In genomic region chr10:93907376-93907775, GRCm38 (mm10) we compare ENCODE assay signal across 23 mouse cellular contexts. TPM values are rescaled to one million over a fixed set of nuclear protein-coding genes. Genes with fewer than 3 reads are reported as not detected.
DNase-seq lines count a peak whose midpoint lies in the region; ATAC-seq lines count a peak whose summit lies in the region.
"Had no signal": no experiment of that assay in that cellular context is flagged by ENCODE, and none has a peak within 500 bp of the region (broad histone marks: within the 10 kb centered on the region; RNA-seq: fewer than 3 reads in every experiment).

No protein-coding gene starts in this region.

- H3K27ac ChIP-seq in embryonic facial prominence, embryonic 11.5 days (replicated peaks; ENCODE audit: low read depth, low read length), result no peak overlapping the region
- H3K27ac ChIP-seq in limb, embryonic 10.5 days, result peak overlapping the region; percentile 51; the same call in 1 of the 2 replicates
- H3K27ac ChIP-seq: forebrain, embryonic 15.5 days; heart, adult 2 months; hindbrain, embryonic 13.5 days; liver, embryonic 15.5 days; lung, embryonic 15.5 days; midbrain, embryonic 13.5 days; stomach, postnatal 0 days had no signal

- no peaks in the 10 kb centered on the region for H3K9me3 ChIP-seq in embryonic facial prominence, embryonic 11.5 days (replicated peaks; ENCODE audit: control insufficient read depth, low read length)
- H3K9me3 ChIP-seq in limb, embryonic 10.5 days (replicated peaks), result no peaks in the 10 kb centered on the region
- H3K9me3 ChIP-seq: forebrain, embryonic 15.5 days; hindbrain, embryonic 13.5 days; liver, embryonic 15.5 days; lung, embryonic 15.5 days; midbrain, embryonic 13.5 days had no signal

- no peak overlapping the region for H3K4me3 ChIP-seq in embryonic facial prominence, embryonic 11.5 days (ENCODE audit: low read depth, low read length)
- H3K4me3 ChIP-seq in limb, embryonic 10.5 days, result no peak overlapping the region
- H3K4me3 ChIP-seq: forebrain, embryonic 15.5 days; heart, adult 2 months; hindbrain, embryonic 13.5 days; liver, embryonic 15.5 days; lung, embryonic 15.5 days; megakaryocyte, embryonic 14.5 days; midbrain, embryonic 13.5 days had no signal

- DNase-seq in kidney, adult 18-20 months, result peak; percentile 27
- DNase-seq in kidney, adult 9 months, result no peak
- peak; percentile 29 for DNase-seq in embryo, embryonic 11 days
- DNase-seq in embryonic facial prominence, embryonic 11.5 days (ENCODE audit: low spot score), result peak; percentile 56
- DNase-seq in limb, embryonic 10.5 days (ENCODE audit: low spot score), result peak; percentile 47
- DNase-seq in right cerebral cortex, postnatal 14 days, result no peak
- DNase-seq in gastrocnemius, postnatal 10 days, result no peak
- DNase-seq: adrenal gland, postnatal 10 days; cerebellum, adult 18-20 months; cerebellum, postnatal 36 days; gastrocnemius, postnatal 25 days; heart, adult 2 months; layer of hippocampus, adult 9-11 months; liver; lung, postnatal 36 days had no signal

- no peak for ATAC-seq in embryonic facial prominence, embryonic 11.5 days (replicated peaks; ENCODE audit: insufficient number of reproducible peaks, low FRiP score, low TSS enrichment, low read depth)
- ATAC-seq: forebrain, embryonic 15.5 days; inflammation-experienced regulatory T-cells, adult 6 months; midbrain, embryonic 13.5 days had no signal

- H3K4me2 ChIP-seq in embryonic facial prominence, embryonic 11.5 days (ENCODE audit: low read depth, low read length), result no peak overlapping the region
- H3K4me2 ChIP-seq: forebrain, embryonic 15.5 days; hindbrain, embryonic 13.5 days; liver, embryonic 15.5 days; lung, embryonic 15.5 days; midbrain, embryonic 13.5 days had no signal

- no peaks in the 10 kb centered on the region for H3K36me3 ChIP-seq in embryonic facial prominence, embryonic 11.5 days (replicated peaks; ENCODE audit: control insufficient read depth, insufficient read depth, low read depth, low read length)
- H3K36me3 ChIP-seq in limb, embryonic 10.5 days, result no peaks in the 10 kb centered on the region
- H3K36me3 ChIP-seq: forebrain, embryonic 15.5 days; hindbrain, embryonic 13.5 days; liver, embryonic 15.5 days; lung, embryonic 15.5 days; midbrain, embryonic 13.5 days had no signal

- 20% methylated on average over 10 of the region's 10 CpGs for WGBS in embryonic facial prominence, embryonic 11.5 days
- WGBS in limb, embryonic 10.5 days, result 48% methylated on average over 10 of the region's 10 CpGs

- no peak overlapping the region for H3K9ac ChIP-seq in embryonic facial prominence, embryonic 11.5 days (replicated peaks; ENCODE audit: low read length)
- H3K9ac ChIP-seq: forebrain, embryonic 15.5 days; hindbrain, embryonic 13.5 days; liver, embryonic 15.5 days; lung, embryonic 15.5 days; midbrain, embryonic 13.5 days had no signal

- no peaks in the 10 kb centered on the region for H3K4me1 ChIP-seq in embryonic facial prominence, embryonic 11.5 days (ENCODE audit: control insufficient read depth, insufficient read depth, low read length)
- H3K4me1 ChIP-seq in limb, embryonic 10.5 days, result peaks cover 35% of the 10 kb centered on the region
- H3K4me1 ChIP-seq: forebrain, embryonic 15.5 days; hindbrain, embryonic 13.5 days; lung, embryonic 15.5 days; midbrain, embryonic 13.5 days had no signal

- no peaks in the 10 kb centered on the region for H3K27me3 ChIP-seq in embryonic facial prominence, embryonic 11.5 days (ENCODE audit: control insufficient read depth, insufficient read depth, low read length)
- H3K27me3 ChIP-seq in limb, embryonic 10.5 days (ENCODE audit: low read depth, poor library complexity, severe bottlenecking), result no peaks in the 10 kb centered on the region
- H3K27me3 ChIP-seq: forebrain, embryonic 15.5 days; hindbrain, embryonic 13.5 days; lung, embryonic 15.5 days; megakaryocyte, embryonic 14.5 days; midbrain, embryonic 13.5 days had no signal

RNA-seq across cellular contexts. Expression of gene Metap2, which starts 10.5 kb away (rescaled TPM):
- 243 and 272 TPM in 2 replicates for polyA plus RNA-seq in embryonic facial prominence, embryonic 11.5 days (2014; fragmentation: Nextera tagmentation; extraction: Ambion mirVana)
- 221 and 241 TPM in 2 replicates for polyA plus RNA-seq in limb, embryonic 10.5 days (2016; fragmentation: Nextera tagmentation; extraction: Ambion mirVana)
- 100 to 1,000 TPM; 200 to 203 TPM for total RNA-seq in gastrocnemius, postnatal 10 days (2021)

Comparison
In these comparisons a context has a peak if more than half of its experiments do, and no peak if none do; other contexts are left out.
1. DNase-seq: peak in kidney, adult 18-20 months (single experiment), embryo, embryonic 11 days (single experiment), embryonic facial prominence, embryonic 11.5 days (single experiment) and limb, embryonic 10.5 days (single experiment); none in kidney, adult 9 months (single experiment), right cerebral cortex, postnatal 14 days (single experiment) and gastrocnemius, postnatal 10 days (single experiment).